Mouse (Mus musculus) urinary bladder, postnatal 36 days (tissue): ENCODE measurements around the gene Pim1.

Source experiments
- DNase-seq, 2 experiments: peaks; one replicate each; pipeline ENCODE4 v3.0.0; 2022; ENCODE audit warnings: low spot score in 2 of 2, mixed read lengths in 1 of 2

Pim1 gene

GRCm38 (mm10) chr17:29528568-29529187 is 38.1 kb downstream of the Pim1 start:
- no peak for DNase-seq

DNA sequence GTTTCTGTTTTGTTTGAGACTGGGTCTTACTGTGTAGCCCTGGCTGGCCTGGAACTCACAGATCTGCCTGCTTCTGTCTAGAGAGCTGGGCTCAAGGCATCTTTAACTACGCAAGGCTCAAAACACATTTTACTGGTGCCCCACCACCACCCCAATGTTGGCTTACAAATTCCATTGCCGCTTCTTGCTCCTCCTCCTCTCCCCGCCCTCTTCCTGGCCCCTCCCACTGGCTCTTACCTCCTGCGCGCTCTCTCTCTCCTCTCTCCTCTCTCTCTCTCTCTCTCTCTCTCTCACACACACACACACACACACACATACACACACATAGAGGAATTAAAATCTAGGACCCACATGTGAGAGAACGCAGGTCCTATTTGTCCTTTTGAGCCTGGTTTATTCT is 40.0 kb downstream of the Pim1 start:
- DNase-seq: no peak

GRCm38 (mm10) chr17:29531278-29531677 is 40.7 kb downstream of the Pim1 start:
- DNase-seq: no peak

- no peak for DNase-seq
Measured at GRCm38 (mm10) chr17:29531757-29532384, 41.3 kb downstream of the Pim1 start.

DNA sequence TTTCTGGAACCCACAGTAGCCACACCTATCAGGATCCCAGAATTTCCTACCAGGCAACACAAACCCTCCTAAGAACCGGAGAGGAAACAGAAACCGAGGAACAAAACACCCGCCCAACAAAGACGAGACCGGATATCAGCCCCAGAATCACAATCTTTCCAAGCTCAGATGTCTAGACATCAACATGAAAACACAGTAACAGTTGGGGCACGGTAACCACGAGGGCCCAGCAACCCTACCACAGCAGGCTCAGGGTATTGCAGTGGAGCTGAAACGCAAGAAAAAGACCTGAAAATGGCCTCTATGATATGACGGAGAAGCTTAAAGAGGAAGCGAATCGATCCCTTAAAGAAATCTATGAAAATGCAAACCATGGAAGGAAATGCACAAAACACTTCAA is 43.3 kb downstream of the Pim1 start:
- no peak for DNase-seq

DNA sequence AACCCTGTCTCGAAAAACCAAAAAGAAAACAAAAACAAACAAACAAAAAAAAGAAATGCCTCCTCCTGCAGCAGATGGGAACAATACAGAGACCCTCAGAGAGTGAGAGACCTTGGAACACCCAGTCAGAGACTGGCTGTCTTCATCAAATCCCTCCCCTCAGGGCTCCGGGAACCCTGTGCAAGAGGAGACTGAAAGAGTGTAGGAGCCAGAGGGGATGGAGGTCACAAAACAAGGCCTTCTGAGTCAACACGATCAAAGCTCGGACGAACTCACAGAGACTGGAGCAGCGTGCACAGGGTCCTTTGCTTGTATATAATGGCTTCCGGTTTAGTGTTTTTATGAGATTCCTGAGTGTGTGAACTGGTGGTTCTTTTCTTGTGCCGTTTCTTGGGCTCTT is 49.9 kb downstream of the Pim1 start:
- no peak for DNase-seq

- DNase-seq: peak; percentile 52 to 81
Measured at GRCm38 (mm10) chr17:29541419-29541818, 50.9 kb downstream of the Pim1 start.

DNA sequence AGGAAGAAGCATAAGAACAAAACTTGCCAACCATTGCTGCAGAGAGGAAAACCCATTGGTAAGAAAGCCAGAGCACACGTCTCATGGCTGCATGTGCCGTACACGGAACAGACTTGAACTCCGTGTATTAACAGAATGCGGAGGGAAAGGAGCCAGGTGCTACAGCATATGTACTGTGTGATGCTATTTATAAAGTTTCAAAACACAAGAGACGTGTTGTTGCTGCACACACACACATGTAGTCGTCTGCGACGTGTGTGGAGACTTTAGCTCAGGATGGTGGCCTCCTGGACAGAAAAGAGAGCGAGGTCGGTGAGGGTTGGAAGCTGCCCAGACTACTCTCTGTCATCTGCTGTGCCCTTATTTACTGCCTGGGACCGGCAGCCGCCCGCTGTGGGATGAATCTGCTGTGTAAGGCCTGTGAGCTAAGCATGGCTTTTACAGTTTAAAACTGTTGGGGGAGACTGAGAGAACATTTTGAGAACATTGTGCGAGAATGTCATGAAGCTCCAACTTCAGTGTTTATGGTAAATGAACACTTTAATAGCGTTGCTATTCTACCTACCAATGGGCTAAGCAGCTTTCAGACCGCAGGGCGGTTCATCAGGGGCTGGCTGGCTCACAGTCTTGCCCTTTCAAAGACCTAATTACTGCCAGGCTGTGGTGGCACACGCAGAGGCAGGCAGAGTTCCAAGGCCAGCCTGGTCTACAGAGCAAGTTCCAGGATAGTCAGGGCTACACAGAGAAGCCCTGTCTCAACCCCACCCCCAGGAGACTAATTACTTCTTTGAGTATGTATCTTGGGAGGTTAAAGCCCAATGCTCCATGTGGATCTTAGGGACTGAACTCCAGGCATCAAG is 52.5 kb downstream of the Pim1 start:
- DNase-seq: no peak

DNA sequence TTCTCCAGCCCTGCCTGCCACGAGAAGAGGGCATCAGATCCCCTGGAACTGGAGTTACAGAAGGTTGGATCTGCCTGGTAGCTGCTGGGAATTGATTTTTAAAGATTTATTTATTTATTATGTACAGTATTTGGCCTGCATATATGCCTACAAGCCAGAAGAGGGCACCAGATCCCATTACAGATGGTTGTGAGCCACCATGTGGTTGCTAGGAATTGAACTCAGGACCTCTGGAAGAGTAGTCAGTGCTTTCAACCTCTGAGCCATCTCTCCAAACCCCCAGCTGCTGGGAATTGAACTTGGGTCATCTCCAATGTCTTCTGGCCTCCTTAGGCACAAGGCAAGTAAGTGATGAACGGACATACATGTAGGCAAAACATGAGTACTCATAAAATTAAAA is 53.5 kb downstream of the Pim1 start:
- no peak for DNase-seq

DNA sequence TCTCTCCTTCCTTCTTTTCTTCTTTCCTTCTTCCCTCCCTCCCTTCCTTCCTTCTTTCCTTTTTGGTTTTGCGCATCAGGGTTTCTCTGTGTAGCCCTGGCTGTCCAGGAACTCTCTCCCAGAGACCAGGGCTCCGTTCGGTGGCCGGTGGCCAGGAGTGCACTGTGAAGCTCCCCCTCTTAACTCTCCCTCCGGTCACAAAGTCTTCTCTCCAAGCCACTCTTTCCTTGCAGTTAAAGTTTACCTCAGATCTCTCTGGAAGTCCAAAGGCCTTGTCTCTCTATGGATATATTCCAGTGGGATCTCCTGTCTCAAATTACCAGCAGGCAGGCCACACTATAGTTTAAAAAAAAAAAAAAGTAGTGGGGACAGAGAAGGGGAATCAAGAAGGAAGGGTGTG is 54.7 kb downstream of the Pim1 start:
- no peak for DNase-seq
